Mouse (Mus musculus) embryonic fibroblast, embryonic 13.5 days (primary cell): ENCODE data around the gene Rps10. TPM values are rescaled to one million over a fixed set of nuclear protein-coding genes. Genes with fewer than 3 reads are reported as not detected.

Source experiments
- H3K27ac ChIP-seq: 2 replicates; pipeline ENCODE4 v1.5.1; 2012; ENCODE audit warnings: low read length, control low read depth, inconsistent platforms; ENCODE audit not compliant: insufficient read depth
- H3K4me1 ChIP-seq: 2 replicates; pipeline ENCODE4 v1.6.1; 2011; ENCODE audit warnings: low read length; ENCODE audit not compliant: control insufficient read depth, insufficient read depth
- H3K4me3 ChIP-seq: 2 replicates; pipeline ENCODE4 v1.5.1; 2011; ENCODE audit warnings: mild to moderate bottlenecking, control low read depth, low read length; ENCODE audit not compliant: insufficient read depth
- CTCF ChIP-seq: IDR thresholded peaks from 2 replicates; pipeline ENCODE4 v1.5.1; 2011; ENCODE audit warnings: mild to moderate bottlenecking, control low read depth, low read length, moderate library complexity, borderline replicate concordance; ENCODE audit not compliant: insufficient read depth
- POLR2A ChIP-seq: IDR thresholded peaks from 2 replicates; pipeline ENCODE4 v1.6.1; 2011; ENCODE audit warnings: low read depth, mild to moderate bottlenecking, control low read depth, low read length, moderate library complexity
- polyA plus RNA-seq: library from polyadenylated mRNA; stranded (reverse); fragments of >200 nt; gene quantifications from 2 replicates; pipeline ENCODE4 v1.2.4, GENCODE M21; 2011; ENCODE audit warnings: low read depth; ENCODE audit not compliant: missing spikeins, insufficient read length

Rps10 gene
- polyA plus RNA-seq, 1 experiment: 1,827 TPM

- Histone ChIP-seq H3K4me1 (peaks cover 12% of the 10 kb centered on the region; the same call in 1 of the 2 replicates), H3K4me3 (no peak overlapping the region), H3K27ac (no peak overlapping the region)
- TF ChIP-seq POLR2A (no peak), CTCF (no peak)
Observed at GRCm38 (mm10) chr17:27613016-27613415, 23.5 kb downstream of the Rps10 start.

DNA sequence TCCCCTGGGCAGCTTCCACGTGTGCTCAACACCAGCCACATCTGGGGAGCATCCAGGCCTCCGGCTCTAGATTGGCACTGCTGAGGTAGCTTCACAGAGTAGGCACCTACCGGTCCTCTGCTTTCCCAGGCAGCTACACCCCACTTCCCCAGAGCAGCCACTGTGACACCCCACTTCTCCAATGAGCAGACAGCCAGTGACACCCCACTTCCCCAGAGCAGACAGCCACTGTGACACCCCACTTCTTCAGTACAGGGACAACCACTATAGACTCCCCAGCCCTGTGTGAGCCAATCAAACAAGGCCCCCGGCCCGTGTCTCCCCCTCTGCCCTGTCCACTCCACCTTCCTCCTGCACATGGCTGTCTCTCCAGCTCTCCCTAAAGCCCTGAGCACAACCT lies 24.5 kb downstream of the Rps10 start:
- TF ChIP-seq POLR2A (no peak), CTCF (no peak)

DNA sequence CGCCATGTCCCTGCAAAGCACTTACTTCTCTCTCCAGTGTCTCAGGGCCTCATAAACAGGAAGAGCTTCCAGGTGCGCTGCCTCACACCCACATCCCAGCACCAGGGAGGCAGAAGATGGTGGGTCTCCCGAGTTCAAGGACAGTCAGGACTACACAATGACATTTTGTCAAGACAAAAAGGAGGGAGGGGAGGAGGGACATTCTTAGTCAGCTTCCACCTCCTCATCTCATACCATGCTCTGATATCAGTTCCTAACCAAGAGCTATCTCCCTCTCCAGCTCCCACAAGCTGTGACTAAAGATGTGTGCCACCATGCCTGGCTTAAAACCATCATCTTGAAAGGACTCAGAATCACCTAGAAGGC lies 25.0 kb downstream of the Rps10 start:
- Histone ChIP-seq H3K4me3 (no peak overlapping the region), H3K4me1 (peaks cover 12% of the 10 kb centered on the region; the same call in 1 of the 2 replicates), H3K27ac (no peak overlapping the region)
- no peak for TF ChIP-seq POLR2A
- TF ChIP-seq CTCF: no peak

More for the DNA sequence above, 24.5 kb downstream of the Rps10 start:
- Histone ChIP-seq H3K27ac (no peak overlapping the region), H3K4me1 (peaks cover 12% of the 10 kb centered on the region; the same call in 1 of the 2 replicates), H3K4me3 (no peak overlapping the region)

DNA sequence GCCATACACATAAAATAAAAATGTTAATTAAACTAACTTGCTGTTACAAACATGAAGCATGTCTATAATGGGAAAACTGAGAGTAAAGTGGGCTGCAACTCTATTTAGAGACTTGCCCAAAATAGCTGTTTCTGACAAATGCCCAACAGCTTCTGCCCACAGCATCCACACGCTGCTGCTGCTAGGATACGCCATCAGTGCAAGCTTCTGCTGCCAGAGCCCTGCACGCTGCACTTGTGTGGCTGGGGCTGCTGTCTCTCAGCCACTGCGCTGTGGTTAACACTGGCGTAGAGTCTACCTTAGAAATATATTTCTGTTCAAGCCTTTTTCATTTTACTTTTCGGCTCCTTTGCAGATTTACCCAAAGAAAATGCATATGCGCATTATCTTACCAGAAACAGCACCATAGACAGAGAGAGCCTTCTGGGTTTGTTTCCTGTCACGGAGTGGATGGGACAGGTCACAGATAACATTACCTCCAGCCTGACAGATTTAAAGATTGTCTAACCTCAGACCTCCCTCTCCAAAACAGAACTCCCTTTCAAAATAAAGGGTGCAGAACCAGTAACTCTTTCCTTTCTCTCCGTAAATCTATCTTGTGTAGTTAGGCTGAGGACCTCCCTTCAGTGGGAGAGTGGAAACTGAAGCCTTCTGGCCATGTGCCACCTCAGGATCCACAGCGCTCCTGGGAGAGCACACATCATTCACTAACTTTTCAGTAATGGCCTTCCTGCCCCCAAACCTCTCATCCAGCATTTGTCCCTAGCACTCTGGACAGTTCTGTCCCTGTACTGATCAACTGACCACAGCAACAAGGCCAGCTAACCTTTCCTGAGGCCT lies 25.6 kb downstream of the Rps10 start:
- no peak overlapping the region for H3K4me3 ChIP-seq
- TF ChIP-seq POLR2A (no peak), CTCF (no peak)
- H3K27ac ChIP-seq: no peak overlapping the region

GRCm38 (mm10) chr17:27609576-27609975 lies 26.9 kb downstream of the Rps10 start:
- peaks cover 12% of the 10 kb centered on the region; the same call in 1 of the 2 replicates for H3K4me1 ChIP-seq
- no peak overlapping the region for H3K27ac ChIP-seq
- H3K4me3 ChIP-seq: no peak overlapping the region
- TF ChIP-seq CTCF (no peak), POLR2A (no peak)

More for the DNA sequence above, 25.6 kb downstream of the Rps10 start:
- peaks cover 12% of the 10 kb centered on the region; the same call in 1 of the 2 replicates for H3K4me1 ChIP-seq

DNA sequence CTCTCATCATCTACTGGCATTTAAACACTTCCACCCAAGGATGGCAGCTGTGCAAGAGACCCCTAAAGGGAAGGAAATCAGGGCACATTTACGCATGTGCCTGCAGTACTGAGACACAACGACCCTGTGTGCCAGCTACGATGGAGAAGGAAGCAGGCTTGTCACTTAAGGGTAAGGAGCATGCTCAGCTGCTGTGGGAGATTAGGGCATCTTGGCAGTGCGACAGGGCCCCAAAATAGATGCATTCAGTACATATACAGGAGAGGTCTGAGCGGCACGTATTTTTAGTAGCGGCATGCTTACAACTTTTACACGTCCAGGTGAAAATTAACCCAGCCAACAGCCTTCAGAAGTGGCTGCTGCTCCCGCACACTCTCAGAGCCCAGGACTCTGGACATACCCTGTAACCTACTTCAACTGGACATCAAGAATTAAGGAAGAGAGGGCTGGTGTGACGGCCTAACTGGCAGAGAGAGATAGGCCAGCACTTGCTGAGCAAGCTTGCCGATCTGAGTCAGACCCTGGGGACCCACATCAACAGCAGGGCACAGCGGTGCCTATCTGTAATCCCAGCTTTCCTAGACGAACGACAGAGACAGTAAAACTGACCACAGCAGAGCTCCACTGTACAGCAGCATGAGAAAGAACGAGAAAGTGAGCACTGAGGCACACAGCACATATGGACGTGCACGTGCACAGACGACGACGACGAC lies 32.8 kb downstream of the Rps10 start:
- H3K27ac ChIP-seq: no peak overlapping the region
- H3K4me1 ChIP-seq: no peaks in the 10 kb centered on the region
- H3K4me3 ChIP-seq: no peak overlapping the region
- TF ChIP-seq CTCF (no peak), POLR2A (no peak)

DNA sequence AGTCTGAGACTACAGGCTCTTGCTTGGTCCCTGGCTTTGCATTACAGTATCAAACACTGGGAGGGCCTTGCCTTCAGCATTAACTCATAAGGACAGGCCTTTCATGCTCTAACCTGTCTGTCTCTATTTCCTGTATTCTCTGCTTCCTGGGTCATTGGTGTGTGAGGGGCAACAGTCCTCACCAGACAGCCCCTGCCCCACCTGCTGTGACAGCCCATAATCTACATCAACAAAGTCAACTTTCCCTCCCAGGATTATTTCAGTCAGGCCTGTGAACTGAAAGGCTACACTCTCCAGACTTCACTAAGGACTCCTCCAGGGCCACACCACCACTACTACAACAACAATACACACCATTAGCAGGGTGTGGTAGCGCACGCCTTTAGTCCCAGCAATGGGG lies 33.4 kb downstream of the Rps10 start:
- Histone ChIP-seq H3K27ac (no peak overlapping the region), H3K4me3 (no peak overlapping the region), H3K4me1 (no peaks in the 10 kb centered on the region)
- TF ChIP-seq CTCF (no peak), POLR2A (no peak)

DNA sequence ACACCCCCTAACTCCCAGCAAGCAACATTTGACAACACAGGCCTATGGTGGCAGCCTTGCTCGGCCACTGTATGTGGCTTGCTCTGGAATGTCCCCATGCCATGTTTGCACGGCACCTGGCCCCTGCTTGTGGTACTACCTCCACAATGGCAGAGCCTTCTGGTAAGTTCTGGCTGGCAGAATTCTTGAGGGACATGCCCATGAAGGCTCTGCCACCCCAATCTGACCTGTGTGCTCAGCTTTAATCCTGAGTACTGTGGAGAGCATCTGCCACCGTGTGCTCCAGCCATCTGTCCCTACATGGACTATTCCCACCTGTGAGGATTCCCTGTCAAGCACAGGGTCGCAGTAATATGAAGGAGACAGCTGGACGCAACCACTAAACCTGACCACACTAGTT lies 35.6 kb downstream of the Rps10 start:
- Histone ChIP-seq H3K4me3 (no peak overlapping the region), H3K27ac (no peak overlapping the region), H3K4me1 (no peaks in the 10 kb centered on the region)
- TF ChIP-seq CTCF: no peak
- no peak for TF ChIP-seq POLR2A

DNA sequence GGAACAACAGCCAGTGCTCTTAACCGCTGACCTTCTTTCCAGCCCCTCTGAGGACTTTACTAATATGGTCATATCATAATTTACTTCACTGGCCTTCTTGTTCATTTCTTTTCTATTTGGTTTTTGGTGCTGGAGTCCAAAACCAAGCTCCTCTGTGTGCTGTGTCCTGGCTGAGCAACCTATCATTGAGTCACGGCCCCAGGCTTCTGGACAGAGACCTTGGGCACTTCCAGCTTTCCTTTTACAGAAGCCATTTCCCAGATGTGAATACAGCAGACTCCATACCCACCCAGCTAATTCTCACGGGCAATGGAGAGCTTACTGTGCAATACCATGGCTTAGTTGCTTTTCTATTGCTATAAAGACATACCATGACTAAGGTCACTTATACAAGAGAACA lies 36.2 kb downstream of the Rps10 start:
- TF ChIP-seq CTCF: no peak
- no peak for TF ChIP-seq POLR2A
- Histone ChIP-seq H3K4me3 (no peak overlapping the region), H3K27ac (no peak overlapping the region), H3K4me1 (no peaks in the 10 kb centered on the region)
